Mouse (Mus musculus) lung, embryonic 14.5 days (tissue): ENCODE measurements around the gene Gipc2. TPM values are rescaled to one million over a fixed set of nuclear protein-coding genes. Genes with fewer than 3 reads are reported as not detected.

Experiments
- ATAC-seq: fragments of 200-750 bp; cut with Nextera tagmentation; 2 replicates; pipeline ENCODE4 v1.8.0; 2017; ENCODE audit warnings: mild to moderate bottlenecking, moderate TSS enrichment, moderate library complexity; ENCODE audit not compliant: insufficient read depth
- DNase-seq: peaks from one replicate; pipeline ENCODE4 v3.0.0-alpha.2; 2015
- H3K27ac ChIP-seq: fragments of 300-500 bp; sonication (generic); 2 replicates; pipeline ENCODE4 v1.5.1; 2014; ENCODE audit warnings: low read depth, mild to moderate bottlenecking, moderate library complexity
- H3K27me3 ChIP-seq: fragments of 300-500 bp; sonication (generic); 2 replicates; pipeline ENCODE4 v1.6.1; 2014; ENCODE audit warnings: low read length, control low read depth; ENCODE audit not compliant: insufficient read depth
- H3K36me3 ChIP-seq: fragments of 300-500 bp; sonication (generic); 2 replicates; pipeline ENCODE4 v1.6.1; 2014; ENCODE audit warnings: control low read depth; ENCODE audit not compliant: insufficient read depth
- H3K4me1 ChIP-seq: fragments of 300-500 bp; sonication (generic); 2 replicates; pipeline ENCODE4 v1.6.1; 2014; ENCODE audit warnings: antibody characterized with exemption, control low read depth; ENCODE audit not compliant: insufficient read depth
- H3K4me2 ChIP-seq: fragments of 300-500 bp; sonication (generic); 2 replicates; pipeline ENCODE4 v1.6.1; 2014; ENCODE audit warnings: mild to moderate bottlenecking
- H3K4me3 ChIP-seq: fragments of 300-500 bp; sonication (generic); 2 replicates; pipeline ENCODE4 v1.5.1; 2014; ENCODE audit warnings: low read depth, low read length
- H3K9ac ChIP-seq: fragments of 300-500 bp; sonication (generic); 2 replicates; pipeline ENCODE4 v1.6.1; 2014
- H3K9me3 ChIP-seq: fragments of 300-500 bp; sonication (generic); 2 replicates; pipeline ENCODE4 v1.6.1; 2016; ENCODE audit warnings: low read depth, low read length, control low read depth
- CTCF ChIP-seq: IDR thresholded peaks from 2 replicates; pipeline ENCODE4 v1.5.1; 2016; ENCODE audit warnings: antibody characterized with exemption, low read depth
- WGBS: fragments of 180-500 bp; shearing (Covaris S2); extraction: QIAGEN DNeasy Blood & Tissue Kit; methylation state at CpG from one replicate; pipeline ENCODE4 v1.1.7; 2014; 5-methylcytosine and 5-hydroxymethylcytosine counted together
- polyA plus RNA-seq: library from polyadenylated mRNA; unstranded; fragments of >200 nt; fragmentation: Nextera tagmentation; extraction: Ambion mirVana; gene quantifications from 2 replicates; pipeline ENCODE4 v1.2.1, GENCODE M21; 2014

Gene Gipc2
- polyA plus RNA-seq, 1 experiment from 2014 or later = 6.8 TPM

DNA sequence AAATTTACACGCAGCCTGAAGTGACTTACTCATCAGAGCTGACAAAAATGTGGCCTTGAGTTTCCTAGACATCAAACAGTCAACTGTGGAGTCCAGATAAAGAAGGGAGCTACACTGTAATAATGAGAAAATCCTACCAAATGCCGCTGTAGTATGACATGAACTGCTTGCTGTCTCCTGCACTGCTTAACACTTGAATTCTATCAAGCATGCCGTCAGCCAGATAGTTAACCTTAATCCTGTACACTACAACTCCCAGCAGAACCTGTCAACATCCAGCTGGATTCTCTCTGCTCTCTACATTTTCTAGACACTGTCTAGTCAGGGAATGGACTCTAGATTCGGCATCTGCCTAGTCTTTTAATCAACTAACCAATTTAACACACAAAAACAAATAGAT, 23.3 kb upstream of the Gipc2 start:
- 0 out of 2 replicates have a peak overlapping the region, but pooled peaks have one; percentile 0 for H3K4me3 ChIP-seq
- H3K9me3 ChIP-seq = no peaks in the 10 kb centered on the region
- peaks cover 21% of the 10 kb centered on the region for H3K36me3 ChIP-seq
- ATAC-seq = no peak
- H3K27me3 ChIP-seq = no peaks in the 10 kb centered on the region
- DNase-seq = peak; percentile 77
- no peak for TF ChIP-seq CTCF
- peaks cover 15% of the 10 kb centered on the region for H3K4me1 ChIP-seq
- no peak overlapping the region for H3K9ac ChIP-seq
- H3K27ac ChIP-seq = peak overlapping the region; percentile 61
- 20% methylated on average over 4 of the region's 4 CpGs for WGBS
- H3K4me2 ChIP-seq = peak overlapping the region; percentile 44

DNA sequence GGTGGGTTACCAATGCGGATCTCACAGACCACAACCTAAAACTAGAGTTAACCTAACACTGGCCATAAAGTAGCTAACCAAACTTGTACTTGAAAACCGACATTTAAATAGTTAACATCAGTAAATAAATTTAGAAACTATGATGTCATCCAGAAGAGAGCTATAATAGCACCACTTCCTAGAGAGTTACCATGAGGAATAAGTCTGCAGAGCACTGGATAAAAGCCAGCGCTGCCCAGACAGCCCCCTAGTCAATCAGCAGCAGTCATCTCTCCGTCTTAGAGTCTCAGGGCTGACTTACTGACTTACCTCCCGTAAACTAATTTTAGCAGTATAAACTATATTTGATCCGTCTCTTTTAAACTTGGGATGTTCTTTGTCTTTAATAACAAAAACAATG, 20.1 kb upstream of the Gipc2 start:
- peaks cover 14% of the 10 kb centered on the region for H3K4me1 ChIP-seq
- peaks cover 41% of the 10 kb centered on the region for H3K36me3 ChIP-seq
- no peak overlapping the region for H3K9ac ChIP-seq
- H3K9me3 ChIP-seq = no peaks in the 10 kb centered on the region
- H3K4me3 ChIP-seq = no peak overlapping the region
- DNase-seq = peak; percentile 52
- no peak for ATAC-seq
- H3K4me2 ChIP-seq = no peak overlapping the region
- no peaks in the 10 kb centered on the region for H3K27me3 ChIP-seq
- TF ChIP-seq CTCF = no peak
- H3K27ac ChIP-seq = no peak overlapping the region
- WGBS = 61% methylated on average over 6 of the region's 6 CpGs

DNA sequence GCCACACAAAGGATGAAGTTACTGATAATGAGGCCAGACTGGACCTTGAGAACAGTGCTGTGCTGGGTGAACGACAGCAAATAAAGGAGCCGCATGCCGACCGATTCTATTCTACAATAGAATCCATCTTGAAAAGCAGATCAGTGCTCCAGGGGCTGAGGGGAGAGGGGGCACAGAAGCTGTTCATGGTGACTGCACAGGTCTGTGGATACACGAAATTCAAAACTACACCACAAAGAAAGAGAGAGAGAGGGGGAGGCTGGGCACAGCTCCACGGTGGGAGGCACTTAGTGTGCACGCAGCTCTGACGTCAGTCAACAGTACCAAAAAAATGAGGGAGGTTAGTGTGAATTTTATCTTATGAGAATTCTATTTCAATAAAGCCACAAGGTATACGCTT, 17.5 kb upstream of the Gipc2 start:
- Histone ChIP-seq H3K4me3 (no peak overlapping the region), H3K9me3 (no peaks in the 10 kb centered on the region), H3K27me3 (no peaks in the 10 kb centered on the region), H3K36me3 (peaks cover 41% of the 10 kb centered on the region), H3K9ac (no peak overlapping the region), H3K27ac (no peak overlapping the region), H3K4me1 (no peaks in the 10 kb centered on the region), H3K4me2 (no peak overlapping the region)
- 84% methylated on average over 9 of the region's 9 CpGs for WGBS
- DNase-seq (no peak), ATAC-seq (no peak)
- no peak for TF ChIP-seq CTCF

DNA sequence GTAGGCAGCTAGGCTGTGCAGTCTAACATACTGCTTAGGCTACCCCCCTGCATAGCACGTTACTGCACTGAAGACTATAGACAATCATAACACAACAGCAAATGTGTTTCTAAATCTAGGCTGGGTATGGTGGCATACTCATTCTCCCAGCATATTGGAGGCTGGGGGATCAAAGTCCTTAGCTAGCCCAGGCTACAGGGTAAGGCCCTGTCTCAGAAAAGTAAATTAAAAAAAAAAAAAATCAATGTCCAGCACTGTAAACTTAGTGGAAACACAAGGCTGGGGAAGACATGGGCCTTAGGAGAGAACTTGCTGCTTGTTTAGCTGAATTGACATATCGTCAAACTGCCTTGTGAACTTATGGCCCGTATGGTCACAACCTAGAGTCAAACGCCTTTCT, 14.6 kb upstream of the Gipc2 start:
- Histone ChIP-seq H3K9me3 (no peaks in the 10 kb centered on the region), H3K9ac (no peak overlapping the region), H3K36me3 (peaks cover 31% of the 10 kb centered on the region), H3K4me3 (no peak overlapping the region), H3K27ac (no peak overlapping the region), H3K4me2 (no peak overlapping the region), H3K4me1 (no peaks in the 10 kb centered on the region), H3K27me3 (no peaks in the 10 kb centered on the region)
- no peak for TF ChIP-seq CTCF
- DNase-seq = no peak
- WGBS = 87% methylated on average over 4 of the region's 4 CpGs
- ATAC-seq = no peak

DNA sequence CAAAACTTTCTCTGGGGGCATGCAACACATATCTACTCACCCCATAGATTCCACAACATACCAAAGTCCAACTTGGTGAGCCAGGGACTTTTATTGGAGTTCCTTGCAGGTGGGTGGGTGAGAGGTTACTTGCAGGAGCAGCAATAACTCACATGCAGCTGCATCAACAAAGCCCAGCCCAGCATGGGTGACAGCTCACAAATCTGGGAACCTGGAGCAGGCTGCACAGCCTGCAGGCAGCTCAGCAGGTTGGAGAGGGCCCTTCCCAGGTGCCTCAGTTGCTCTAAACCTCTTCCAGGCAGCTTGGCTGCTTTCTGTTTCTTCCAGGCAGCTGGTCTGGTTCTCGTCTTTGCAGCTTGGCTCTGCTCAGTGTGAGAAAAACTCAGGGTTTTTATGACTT, 13.3 kb upstream of the Gipc2 start:
- DNase-seq = no peak
- Histone ChIP-seq H3K4me1 (no peaks in the 10 kb centered on the region), H3K36me3 (peaks cover 20% of the 10 kb centered on the region), H3K9ac (no peak overlapping the region), H3K27ac (no peak overlapping the region), H3K4me2 (no peak overlapping the region), H3K27me3 (no peaks in the 10 kb centered on the region), H3K4me3 (no peak overlapping the region), H3K9me3 (no peaks in the 10 kb centered on the region)
- no peak for TF ChIP-seq CTCF
- WGBS = 55% methylated on average over 1 of the region's 1 CpGs
- ATAC-seq = no peak

DNA sequence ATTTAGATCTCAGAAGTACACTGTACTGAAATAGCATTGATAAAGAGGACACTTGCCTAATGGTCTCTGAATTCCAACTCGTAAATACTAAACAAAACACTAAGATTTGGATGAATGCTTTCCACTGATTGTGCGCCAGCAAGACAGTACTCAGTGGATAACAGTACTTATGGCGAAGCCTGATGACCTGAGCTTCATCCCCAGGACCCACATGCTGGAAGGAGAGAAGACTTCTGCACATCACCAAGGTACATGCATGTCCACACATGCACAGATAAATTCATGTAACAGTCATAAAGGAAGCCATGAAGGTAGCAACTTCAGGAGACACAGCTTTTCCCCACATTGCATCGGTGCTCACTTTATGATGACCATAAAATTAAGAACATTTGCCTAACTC, 12.8 kb upstream of the Gipc2 start:
- no peak overlapping the region for H3K4me3 ChIP-seq
- ATAC-seq (no peak), DNase-seq (no peak)
- no peak overlapping the region for H3K4me2 ChIP-seq
- WGBS = 80% methylated on average over 4 of the region's 4 CpGs
- no peak for TF ChIP-seq CTCF
- peaks cover 17% of the 10 kb centered on the region for H3K36me3 ChIP-seq
- no peaks in the 10 kb centered on the region for H3K9me3 ChIP-seq
- no peak overlapping the region for H3K9ac ChIP-seq
- no peaks in the 10 kb centered on the region for H3K4me1 ChIP-seq
- no peaks in the 10 kb centered on the region for H3K27me3 ChIP-seq
- H3K27ac ChIP-seq = no peak overlapping the region

DNA sequence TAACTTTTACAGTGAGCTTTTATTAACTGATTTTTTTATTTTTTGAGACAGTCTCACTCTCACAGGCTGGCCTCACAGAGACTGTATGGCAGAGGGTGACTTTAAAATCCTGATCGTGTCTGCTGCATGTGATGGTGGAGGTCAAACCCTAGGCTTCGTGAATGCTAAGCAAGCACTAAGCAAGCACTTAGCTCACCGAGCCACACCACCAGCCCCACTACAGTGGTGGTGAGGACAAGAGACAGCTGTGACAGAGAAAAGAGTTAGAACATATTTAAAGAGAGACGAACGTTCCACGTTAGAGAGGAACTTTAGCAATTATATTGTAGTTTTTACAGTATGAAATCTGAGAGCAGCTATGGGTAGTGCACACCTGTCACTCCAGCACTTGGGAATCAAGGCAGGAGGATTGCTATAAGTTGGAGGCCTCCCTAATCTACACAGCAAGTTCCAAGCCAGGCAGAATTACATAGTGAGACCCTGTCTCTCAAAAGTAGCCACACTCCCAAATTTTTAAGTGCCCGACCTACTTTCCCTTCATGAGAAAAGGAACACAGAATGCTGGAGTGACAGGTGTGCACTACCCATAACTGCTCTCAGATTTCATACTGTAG, 6.4 kb upstream of the Gipc2 start:
- no peak overlapping the region for H3K9ac ChIP-seq
- H3K36me3 ChIP-seq = no peaks in the 10 kb centered on the region
- peak; percentile 82 for DNase-seq
- H3K27me3 ChIP-seq = no peaks in the 10 kb centered on the region
- WGBS = 27% methylated on average over 7 of the region's 7 CpGs
- H3K4me1 ChIP-seq = peaks cover 15% of the 10 kb centered on the region
- peak overlapping the region; percentile 12; the same call in 1 of the 2 replicates for H3K27ac ChIP-seq
- H3K4me2 ChIP-seq = no peak overlapping the region
- H3K9me3 ChIP-seq = no peaks in the 10 kb centered on the region
- ATAC-seq = peak; percentile 67
- no peak overlapping the region for H3K4me3 ChIP-seq
- no peak for TF ChIP-seq CTCF
